Mouse (Mus musculus): ENCODE results near the gene Gapdh. TPM values are rescaled to one million over a fixed set of nuclear protein-coding genes. Genes with fewer than 3 reads are reported as not detected.

Gapdh gene
- 1,206 and 1,336 TPM in 2 replicates for polyA plus RNA-seq (2015; fragmentation: Nextera tagmentation; extraction: Ambion mirVana)

- ATAC-seq (ENCODE audit: low read depth) = peak; percentile 18
- Histone ChIP-seq H3K4me2 (peak within 1 kb of the TSS; percentile 97), H3K9me3 (no peaks in the 10 kb centered on the region), H3K4me3 (peak within 1 kb of the TSS; percentile 98), H3K9ac (peak within 1 kb of the TSS; percentile 97), H3K36me3 (peaks cover 57% of the 10 kb centered on the region), H3K27me3 (no peaks in the 10 kb centered on the region), H3K4me1 (replicated peaks) (peaks cover 47% of the 10 kb centered on the region), H3K27ac (replicated peaks) (peak within 1 kb of the TSS; percentile 95)
- under 1% methylated on average over 18 of the region's 18 CpGs for WGBS
These were observed at the start of gene Gapdh for GRCm38 (mm10) chr6:125166051-125166751. TSS of gene Gapdh (minus strand) at chr6:125166467.

GRCm38 (mm10) chr6:125215148-125215954, 49.1 kb upstream of the Gapdh start, which contains the start of gene Vamp1:
TSS of gene Vamp1 (plus strand) at chr6:125215551.
- Histone ChIP-seq H3K27me3 (peaks cover 30% of the 10 kb centered on the region), H3K4me1 (replicated peaks) (peaks cover 13% of the 10 kb centered on the region), H3K27ac (replicated peaks) (peak within 1 kb of the TSS; percentile 83), H3K4me2 (peak within 1 kb of the TSS; percentile 92), H3K9ac (peak within 1 kb of the TSS; percentile 90), H3K36me3 (0 out of 2 replicates have a peak, but pooled peaks cover 6% of the 10 kb centered on the region), H3K9me3 (no peaks in the 10 kb centered on the region), H3K4me3 (peak within 1 kb of the TSS; percentile 71)
- ATAC-seq (ENCODE audit: low read depth) = peak; percentile 98
- under 1% methylated on average over 48 of the region's 48 CpGs for WGBS

- peaks cover 13% of the 10 kb centered on the region for H3K4me1 ChIP-seq (replicated peaks)
- no peak overlapping the region for H3K4me2 ChIP-seq
- H3K9me3 ChIP-seq = no peaks in the 10 kb centered on the region; the same call in 1 of the 2 replicates
- H3K27ac ChIP-seq (replicated peaks) = no peak overlapping the region
- H3K27me3 ChIP-seq = peaks cover 30% of the 10 kb centered on the region
- ATAC-seq (ENCODE audit: low read depth) = no peak
- H3K4me3 ChIP-seq = no peak overlapping the region
- 75% methylated on average over 6 of the region's 6 CpGs for WGBS
- H3K9ac ChIP-seq = no peak overlapping the region
- H3K36me3 ChIP-seq = no peaks in the 10 kb centered on the region
These were observed 47.4 kb upstream of the Gapdh start for GRCm38 (mm10) chr6:125213715-125214114.

DNA sequence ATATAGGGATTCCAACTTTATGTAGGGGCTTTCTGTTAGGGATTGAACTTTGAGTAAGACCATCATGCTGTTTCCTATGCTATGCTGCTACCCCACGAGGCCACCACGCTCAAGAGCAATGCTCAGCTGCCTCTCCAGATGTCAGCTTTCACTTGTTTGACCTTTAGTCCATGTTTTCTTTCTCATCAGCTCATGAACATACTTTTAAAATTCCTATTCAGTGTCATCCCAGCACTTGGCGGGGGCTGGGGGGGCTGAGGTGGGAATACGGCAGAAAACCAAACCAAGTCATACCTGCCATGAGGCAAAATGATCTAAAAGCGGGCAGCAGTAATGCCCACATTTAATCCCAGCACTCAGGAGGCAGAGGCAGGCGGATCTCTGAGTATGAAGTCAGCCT, 46.9 kb upstream of the Gapdh start:
- H3K4me3 ChIP-seq = no peak overlapping the region
- H3K27ac ChIP-seq (replicated peaks) = no peak overlapping the region
- H3K4me1 ChIP-seq (replicated peaks) = peaks cover 13% of the 10 kb centered on the region
- 79% methylated on average over 6 of the region's 6 CpGs for WGBS
- no peak overlapping the region for H3K9ac ChIP-seq
- H3K4me2 ChIP-seq = no peak overlapping the region
- H3K27me3 ChIP-seq = peaks cover 30% of the 10 kb centered on the region
- no peaks in the 10 kb centered on the region; the same call in 1 of the 2 replicates for H3K9me3 ChIP-seq
- H3K36me3 ChIP-seq = no peaks in the 10 kb centered on the region
- no peak for ATAC-seq (ENCODE audit: low read depth)

- H3K4me3 ChIP-seq = no peak overlapping the region
- no peaks in the 10 kb centered on the region for H3K36me3 ChIP-seq
- H3K27ac ChIP-seq (replicated peaks) = no peak overlapping the region
- no peaks in the 10 kb centered on the region; the same call in 1 of the 2 replicates for H3K9me3 ChIP-seq
- peaks cover 30% of the 10 kb centered on the region for H3K27me3 ChIP-seq
- no peak overlapping the region for H3K4me2 ChIP-seq
- peaks cover 13% of the 10 kb centered on the region for H3K4me1 ChIP-seq (replicated peaks)
- WGBS = 51% methylated on average over 2 of the region's 2 CpGs
- no peak for ATAC-seq (ENCODE audit: low read depth)
- H3K9ac ChIP-seq = no peak overlapping the region
These were observed 46.4 kb upstream of the Gapdh start for GRCm38 (mm10) chr6:125212621-125213020.

DNA sequence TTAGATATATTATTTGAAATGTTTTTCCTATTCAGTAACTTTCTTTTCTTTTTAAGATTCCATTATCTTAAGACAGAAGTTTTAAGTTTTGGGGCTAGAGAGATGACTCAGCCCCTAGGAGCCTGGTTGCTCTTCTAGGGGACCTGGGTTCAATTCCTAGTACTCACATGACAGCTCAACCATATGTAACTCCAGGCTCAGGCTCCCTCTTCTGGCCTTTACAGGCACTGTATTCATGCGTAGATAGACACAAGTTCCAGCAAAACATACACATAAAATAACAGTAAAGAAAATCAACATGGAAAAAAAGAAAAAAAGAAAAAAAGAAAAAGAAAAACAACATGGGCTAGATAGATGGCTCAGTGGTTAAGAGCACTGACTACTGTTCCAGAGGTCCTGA, 44.2 kb upstream of the Gapdh start:
- Histone ChIP-seq H3K27me3 (peaks cover 30% of the 10 kb centered on the region), H3K36me3 (no peaks in the 10 kb centered on the region), H3K27ac (replicated peaks) (no peak overlapping the region), H3K9me3 (no peaks in the 10 kb centered on the region; the same call in 1 of the 2 replicates), H3K9ac (no peak overlapping the region), H3K4me3 (no peak overlapping the region), H3K4me1 (replicated peaks) (no peaks in the 10 kb centered on the region), H3K4me2 (no peak overlapping the region)
- WGBS = 93% methylated on average over 1 of the region's 1 CpGs
- ATAC-seq (ENCODE audit: low read depth) = no peak

- H3K4me1 ChIP-seq (replicated peaks) = peaks cover 11% of the 10 kb centered on the region
- 90% methylated on average over 5 of the region's 5 CpGs for WGBS
- H3K4me2 ChIP-seq = no peak overlapping the region
- no peaks in the 10 kb centered on the region for H3K9me3 ChIP-seq
- H3K9ac ChIP-seq = no peak overlapping the region
- H3K27ac ChIP-seq (replicated peaks) = no peak overlapping the region
- H3K36me3 ChIP-seq = peaks cover 25% of the 10 kb centered on the region
- no peak overlapping the region for H3K4me3 ChIP-seq
- H3K27me3 ChIP-seq = no peaks in the 10 kb centered on the region
- ATAC-seq (ENCODE audit: low read depth) = no peak
These were observed 30.9 kb upstream of the Gapdh start for GRCm38 (mm10) chr6:125197166-125197565.

DNA sequence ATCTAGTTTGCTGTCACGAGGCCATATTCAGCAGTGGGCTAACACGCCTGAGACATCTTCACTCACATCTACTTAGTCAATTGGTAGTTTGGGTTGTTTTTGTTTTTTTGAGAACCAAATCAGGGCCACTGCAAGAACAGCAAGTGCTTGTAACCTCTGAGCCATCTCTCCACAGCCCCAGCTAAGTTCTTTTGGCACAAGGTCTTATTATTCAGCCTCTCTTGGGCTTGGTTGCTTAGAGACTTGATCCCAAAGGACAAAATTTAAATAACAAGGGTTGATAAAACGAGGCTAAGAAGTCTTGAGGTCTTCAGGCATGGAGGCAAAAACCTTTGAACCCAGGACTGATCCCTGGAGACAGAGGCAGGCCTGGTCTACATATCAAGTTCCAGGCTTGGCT, 30.0 kb upstream of the Gapdh start:
- Histone ChIP-seq H3K27ac (replicated peaks) (no peak overlapping the region), H3K36me3 (peaks cover 25% of the 10 kb centered on the region), H3K9ac (no peak overlapping the region), H3K27me3 (no peaks in the 10 kb centered on the region), H3K4me3 (no peak overlapping the region), H3K9me3 (no peaks in the 10 kb centered on the region), H3K4me1 (replicated peaks) (peaks cover 11% of the 10 kb centered on the region), H3K4me2 (no peak overlapping the region)
- WGBS = 57% methylated on average over 3 of the region's 3 CpGs
- no peak for ATAC-seq (ENCODE audit: low read depth)

GRCm38 (mm10) chr6:125195541-125196075, 29.3 kb upstream of the Gapdh start:
- Histone ChIP-seq H3K4me2 (no peak overlapping the region), H3K9me3 (no peaks in the 10 kb centered on the region), H3K36me3 (peaks cover 25% of the 10 kb centered on the region), H3K4me3 (no peak overlapping the region), H3K9ac (no peak overlapping the region), H3K27ac (replicated peaks) (0 out of 2 replicates have a peak overlapping the region, but pooled peaks have one; percentile 33), H3K27me3 (no peaks in the 10 kb centered on the region), H3K4me1 (replicated peaks) (peaks cover 15% of the 10 kb centered on the region)
- ATAC-seq (ENCODE audit: low read depth) = no peak
- WGBS = 31% methylated on average over 1 of the region's 1 CpGs

- no peak for ATAC-seq (ENCODE audit: low read depth)
- peaks cover 37% of the 10 kb centered on the region for H3K36me3 ChIP-seq
- no peak overlapping the region for H3K27ac ChIP-seq (replicated peaks)
- no peaks in the 10 kb centered on the region for H3K9me3 ChIP-seq
- H3K4me1 ChIP-seq (replicated peaks) = peaks cover 29% of the 10 kb centered on the region
- no peak overlapping the region for H3K4me3 ChIP-seq
- no peak overlapping the region for H3K9ac ChIP-seq
- no peaks in the 10 kb centered on the region for H3K27me3 ChIP-seq
- WGBS = 76% methylated on average over 7 of the region's 7 CpGs
- H3K4me2 ChIP-seq = peak overlapping the region; percentile 95; the same call in 1 of the 2 replicates
These were observed 27.1 kb upstream of the Gapdh start for GRCm38 (mm10) chr6:125193390-125193789.

GRCm38 (mm10) chr6:125192841-125193240, 26.6 kb upstream of the Gapdh start:
- peak overlapping the region; percentile 95 for H3K4me2 ChIP-seq
- H3K27me3 ChIP-seq = no peaks in the 10 kb centered on the region
- peak overlapping the region; percentile 84 for H3K9ac ChIP-seq
- H3K9me3 ChIP-seq = no peaks in the 10 kb centered on the region
- H3K4me1 ChIP-seq (replicated peaks) = peaks cover 29% of the 10 kb centered on the region
- H3K4me3 ChIP-seq = peak overlapping the region; percentile 74
- ATAC-seq (ENCODE audit: low read depth) = no peak
- WGBS = 45% methylated on average over 5 of the region's 5 CpGs
- peak overlapping the region; percentile 100 for H3K27ac ChIP-seq (replicated peaks)
- H3K36me3 ChIP-seq = peaks cover 43% of the 10 kb centered on the region

Data from neural tube, embryonic 13.5 days (tissue).